Mouse (Mus musculus): ENCODE results near the gene Neu3.

GRCm38 (mm10) chr7:99833115-99833845 lies 5.1 kb upstream of the Neu3 start:
- TF ChIP-seq CTCF (IDR thresholded peaks at IDR 0.05 in 2 of 3, conservative IDR thresholded peaks at IDR 0.05 in 1 of 3; ENCODE audit: control insufficient read depth in 1 of 3, insufficient read depth in 1 of 3, low read depth in 2 of 3, low read length in 3 of 3, poor library complexity in 1 of 3, severe bottlenecking in 1 of 3) (no peak), MXI1 (IDR thresholded peaks at IDR 0.05; ENCODE audit: low read depth, low read length) (no peak), POLR2A (IDR thresholded peaks at IDR 0.05; ENCODE audit: control insufficient read depth in 1 of 2, insufficient read depth in 1 of 2, low read depth in 1 of 2, low read length in 2 of 2, poor library complexity in 1 of 2) (no peak), EP300 (IDR thresholded peaks at IDR 0.05; ENCODE audit: low read depth in 1 of 2, low read length in 2 of 2) (no peak), GATA1 (IDR thresholded peaks at IDR 0.05; ENCODE audit: low read depth, low read length) (no peak), USF1 (IDR thresholded peaks at IDR 0.05; ENCODE audit: low read depth, low read length) (no peak), ZNF384 (IDR thresholded peaks at IDR 0.05; ENCODE audit: low read depth, low read length) (no peak), GABPA (IDR thresholded peaks at IDR 0.05; ENCODE audit: low read depth, low read length) (no peak), MAFK (IDR thresholded peaks at IDR 0.05; ENCODE audit: borderline replicate concordance, low read depth, low read length) (no peak), CHD1 (IDR thresholded peaks at IDR 0.05; ENCODE audit: low read depth, low read length) (no peak), UBTF (IDR thresholded peaks at IDR 0.05; ENCODE audit: borderline replicate concordance, insufficient read depth, low read depth, low read length) (no peak), RCOR1 (IDR thresholded peaks at IDR 0.05; ENCODE audit: low read depth, low read length) (no peak), NRF1 (IDR thresholded peaks at IDR 0.05; ENCODE audit: insufficient read depth, low read depth, low read length, poor library complexity, severe bottlenecking) (no peak), MEF2A (IDR thresholded peaks at IDR 0.05; ENCODE audit: extremely low read depth, insufficient replicate concordance, low read depth, low read length, poor library complexity, severe bottlenecking) (no peak)
